Mouse (Mus musculus) cerebellum, adult 2 months (tissue): Measurements from ENCODE around the gene Ddx54. TPM values are rescaled to one million over a fixed set of nuclear protein-coding genes. Genes with fewer than 3 reads are reported as not detected.

Experiments
- DNase-seq, 2 experiments: peaks; one replicate each; pipeline ENCODE4 v3.0.0; 2021
- H3K27ac ChIP-seq: fragments of 200-500 bp; 2 replicates; pipeline ENCODE4 v1.5.1; 2012; ENCODE audit warnings: low read length, control low read depth, inconsistent platforms; ENCODE audit not compliant: insufficient read depth
- H3K27me3 ChIP-seq: fragments of 200-500 bp; 2 replicates; pipeline ENCODE4 v1.6.1; 2012; ENCODE audit warnings: inconsistent platforms, mild to moderate bottlenecking, low read length, moderate library complexity; ENCODE audit not compliant: control insufficient read depth, insufficient read depth
- H3K4me1 ChIP-seq: fragments of 200-500 bp; 2 replicates; pipeline ENCODE4 v1.6.1; 2011; ENCODE audit warnings: low read length; ENCODE audit not compliant: control insufficient read depth, insufficient read depth
- H3K4me3 ChIP-seq: fragments of 200-500 bp; replicated peaks from 2 replicates; pipeline ENCODE3; 2011; ENCODE audit warnings: mild to moderate bottlenecking, low read depth, low read length, control low read depth; ENCODE audit not compliant: insufficient read depth
- CTCF ChIP-seq: fragments of 200-500 bp; IDR thresholded peaks from 2 replicates; pipeline ENCODE4 v1.5.1; 2011; ENCODE audit warnings: low read depth, mild to moderate bottlenecking, control low read depth, low read length, moderate library complexity, borderline replicate concordance; ENCODE audit not compliant: insufficient read depth
- POLR2A ChIP-seq: fragments of 200-500 bp; IDR thresholded peaks from 2 replicates; pipeline ENCODE4 v1.6.1; 2011; ENCODE audit warnings: low read length, control low read depth, borderline replicate concordance; ENCODE audit not compliant: insufficient read depth
- WGBS: fragments of 180-500 bp; shearing (Covaris S2); methylation state at CpG from one replicate; pipeline ENCODE4 v1.1.7; 2018; 5-methylcytosine and 5-hydroxymethylcytosine counted together
- polyA plus RNA-seq: library from polyadenylated mRNA; depleted of rRNA; stranded (reverse); fragments of >200 nt; gene quantifications from 2 replicates; pipeline ENCODE4 v1.2.3, GENCODE M21; 2012

Ddx54 gene
- polyA plus RNA-seq, 1 experiment: 25.4 TPM

DNA sequence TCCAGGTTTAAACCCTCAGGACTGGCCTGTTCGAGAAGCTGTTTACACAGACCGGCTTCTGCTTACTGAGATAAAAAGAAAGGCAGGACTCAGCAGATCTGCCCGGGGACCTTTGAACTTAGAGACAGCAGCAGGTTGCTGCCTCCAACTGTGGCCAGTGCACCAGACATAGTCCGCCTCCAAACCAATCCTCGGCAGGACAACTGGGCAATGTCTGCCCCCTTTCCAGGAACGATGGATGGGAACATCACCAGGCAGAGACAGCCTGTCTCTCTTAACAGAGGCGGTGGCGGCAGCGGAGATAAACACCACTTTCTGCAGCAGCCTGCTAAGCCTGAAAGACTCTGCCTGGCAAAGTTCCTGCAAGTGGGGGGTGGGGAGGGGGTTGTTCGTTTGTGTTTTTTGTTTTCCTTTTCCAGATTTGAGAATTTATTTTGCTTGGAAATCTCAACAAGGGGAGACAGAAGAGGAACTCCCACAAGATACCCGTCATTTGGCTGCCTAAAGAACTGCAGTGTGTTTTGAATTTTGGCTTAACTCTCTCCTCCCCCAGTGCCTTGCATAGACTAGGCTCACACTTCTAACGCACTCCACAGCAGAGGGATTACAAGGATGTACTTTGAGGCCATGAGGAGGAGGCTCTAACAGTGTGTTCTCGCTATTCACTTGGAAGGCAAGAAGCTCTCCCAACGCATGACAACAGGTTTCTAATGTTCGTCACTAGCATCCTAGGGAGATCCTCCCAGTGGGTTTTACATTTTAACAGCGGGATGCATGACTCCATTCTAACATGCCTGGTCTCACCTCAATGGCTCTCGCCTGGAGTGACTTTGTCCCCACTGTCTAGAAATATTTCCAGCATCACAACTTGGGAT, 25.6 kb upstream of the Ddx54 start:
- peak overlapping the region; percentile 95 for H3K4me3 ChIP-seq
- WGBS: 14% methylated on average over 17 of the region's 17 CpGs
- no peak overlapping the region for H3K27ac ChIP-seq
- H3K27me3 ChIP-seq: no peaks in the 10 kb centered on the region
- peak in 1 of 2 experiments; percentile 37 for DNase-seq
- TF ChIP-seq CTCF: no peak
- H3K4me1 ChIP-seq: peaks cover 12% of the 10 kb centered on the region; the same call in 1 of the 2 replicates

DNA sequence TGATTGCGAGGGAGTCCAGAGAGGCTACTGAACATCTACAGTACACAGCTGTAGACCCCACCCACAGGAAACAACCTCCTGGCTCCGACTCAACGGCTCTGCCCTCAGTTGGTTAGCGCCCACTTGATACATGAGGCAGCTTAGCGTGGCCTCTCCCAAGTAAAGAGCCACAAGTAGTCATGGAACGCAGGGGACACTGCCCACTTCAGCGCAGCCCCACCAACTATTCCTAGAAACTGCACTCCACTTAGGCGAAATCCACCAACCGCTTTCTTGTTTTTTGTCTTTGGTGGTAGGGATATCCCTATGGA, 25.0 kb upstream of the Ddx54 start:
- WGBS: 15% methylated on average over 9 of the region's 9 CpGs
- TF ChIP-seq POLR2A (no peak), CTCF (no peak)
- Histone ChIP-seq H3K4me1 (peaks cover 12% of the 10 kb centered on the region; the same call in 1 of the 2 replicates), H3K27me3 (no peaks in the 10 kb centered on the region), H3K27ac (no peak overlapping the region), H3K4me3 (peak overlapping the region; percentile 95)
- DNase-seq: no peak

DNA sequence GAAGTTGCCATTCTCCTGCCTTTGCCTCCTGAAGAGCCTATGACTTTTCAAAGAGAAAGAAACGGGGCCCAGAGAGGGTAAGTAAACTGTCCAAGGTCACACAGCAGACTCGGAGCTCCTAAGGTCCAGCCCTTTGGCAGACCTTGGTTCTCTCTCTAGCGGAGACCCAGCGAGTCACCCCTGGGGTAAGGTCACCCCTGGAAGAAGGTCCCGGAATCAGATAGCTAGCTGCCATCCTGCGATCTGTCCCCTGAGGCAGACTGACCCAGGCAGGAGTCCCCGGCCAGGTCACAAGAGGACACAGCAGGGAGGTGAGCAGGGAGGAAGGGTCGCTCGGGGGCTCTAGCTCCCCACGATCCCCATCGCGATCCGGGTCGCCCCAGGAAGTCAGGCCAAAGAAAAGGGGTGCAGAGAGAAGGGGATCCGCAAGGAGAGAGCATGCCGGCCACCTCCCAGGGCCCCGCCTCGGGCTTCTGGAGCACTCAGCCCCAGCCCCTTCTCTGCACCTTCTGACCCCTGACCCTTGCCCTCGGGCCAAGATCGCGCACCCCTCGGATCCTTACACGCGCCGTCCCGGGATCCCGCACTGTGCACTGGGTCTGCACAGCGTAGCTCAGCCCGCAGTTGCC, 24.5 kb upstream of the Ddx54 start:
- H3K27me3 ChIP-seq: no peaks in the 10 kb centered on the region

DNA sequence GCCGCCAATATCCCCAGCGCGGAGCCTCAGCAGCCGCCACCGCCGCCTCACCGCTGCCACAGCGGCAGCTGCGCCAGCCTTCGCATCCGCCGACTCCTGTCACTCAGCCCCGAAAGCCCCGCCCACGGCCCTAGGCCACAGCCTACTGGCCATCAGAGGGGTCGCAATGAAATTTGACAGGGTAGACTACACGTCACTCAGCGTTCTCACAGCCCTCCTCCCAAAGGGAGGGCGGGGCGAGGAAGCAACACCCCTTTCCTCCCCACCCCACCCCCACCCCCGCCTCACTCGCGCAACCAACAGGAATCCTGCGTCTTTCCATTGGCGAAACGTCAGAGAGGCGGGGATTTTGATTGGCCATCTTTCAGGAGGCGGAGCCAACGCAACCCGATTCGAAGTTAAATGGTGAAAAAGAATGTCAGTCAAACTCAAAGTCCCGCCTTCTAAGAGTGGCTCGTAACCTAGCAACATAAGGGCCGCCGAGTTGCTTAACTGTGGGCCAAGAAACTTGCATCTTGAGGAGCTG, 23.9 kb upstream of the Ddx54 start, which contains the start of the genes Tpcn1 and Iqcd:
Gene Tpcn1, minus strand, starts transcription at position 105 of the 526 bp plus-strand sequence.
Gene Iqcd, plus strand, starts transcription at position 448 of the 526 bp plus-strand sequence.
- Histone ChIP-seq H3K4me1 (peaks cover 12% of the 10 kb centered on the region; the same call in 1 of the 2 replicates), H3K27ac (peak within 1 kb of the TSS; percentile 79), H3K4me3 (peak within 1 kb of the TSS; percentile 95), H3K27me3 (no peaks in the 10 kb centered on the region)
- WGBS: 1% methylated on average over 35 of the region's 35 CpGs
- TF ChIP-seq POLR2A (peak; percentile 91; the same call in 1 of the 2 replicates), CTCF (no peak)
- DNase-seq: peak; percentile 99

More for the DNA sequence above, 24.5 kb upstream of the Ddx54 start:
- DNase-seq: no peak
- peak overlapping the region; percentile 79 for H3K27ac ChIP-seq
- H3K4me3 ChIP-seq: peak overlapping the region; percentile 95
- TF ChIP-seq POLR2A (no peak), CTCF (no peak)
- peaks cover 12% of the 10 kb centered on the region; the same call in 1 of the 2 replicates for H3K4me1 ChIP-seq
- 1% methylated on average over 29 of the region's 29 CpGs for WGBS

DNA sequence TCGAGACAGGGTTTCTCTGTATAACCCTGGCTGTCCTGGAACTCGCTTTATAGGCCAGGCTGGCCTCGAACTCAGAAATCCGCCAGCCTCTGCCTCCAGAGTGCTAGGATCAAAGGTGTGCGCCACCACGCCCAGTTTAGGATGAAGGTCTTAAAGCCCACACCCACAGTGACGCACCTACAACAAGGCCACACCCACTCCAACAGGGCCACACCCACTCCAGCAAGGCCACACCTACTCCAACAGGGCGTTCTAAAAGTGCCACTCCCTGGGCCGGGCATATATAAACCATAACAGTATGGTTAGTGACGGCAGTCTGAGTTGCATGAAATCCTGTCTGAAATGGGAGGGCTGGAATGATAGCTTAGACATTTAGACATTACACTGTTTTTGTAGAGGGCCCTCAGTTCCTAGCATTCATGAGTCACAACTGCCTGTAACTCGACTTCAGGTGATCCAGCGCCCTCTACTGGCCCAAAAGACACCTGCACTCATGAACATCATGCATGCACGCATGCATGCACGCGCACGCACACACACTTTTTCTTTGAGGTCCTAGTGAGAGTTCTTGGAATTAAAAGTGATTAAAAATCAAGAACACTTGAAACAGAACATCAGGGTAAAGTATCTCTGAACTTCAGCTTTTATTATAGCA, 22.1 kb upstream of the Ddx54 start:
- 77% methylated on average over 16 of the region's 16 CpGs for WGBS
- peaks cover 7% of the 10 kb centered on the region; the same call in 1 of the 2 replicates for H3K4me1 ChIP-seq
- no peak for TF ChIP-seq POLR2A
- TF ChIP-seq CTCF: peak; percentile 43; the same call in 1 of the 2 replicates
- no peak overlapping the region for H3K27ac ChIP-seq
- no peak overlapping the region for H3K4me3 ChIP-seq
- H3K27me3 ChIP-seq: no peaks in the 10 kb centered on the region
- DNase-seq: no peak

DNA sequence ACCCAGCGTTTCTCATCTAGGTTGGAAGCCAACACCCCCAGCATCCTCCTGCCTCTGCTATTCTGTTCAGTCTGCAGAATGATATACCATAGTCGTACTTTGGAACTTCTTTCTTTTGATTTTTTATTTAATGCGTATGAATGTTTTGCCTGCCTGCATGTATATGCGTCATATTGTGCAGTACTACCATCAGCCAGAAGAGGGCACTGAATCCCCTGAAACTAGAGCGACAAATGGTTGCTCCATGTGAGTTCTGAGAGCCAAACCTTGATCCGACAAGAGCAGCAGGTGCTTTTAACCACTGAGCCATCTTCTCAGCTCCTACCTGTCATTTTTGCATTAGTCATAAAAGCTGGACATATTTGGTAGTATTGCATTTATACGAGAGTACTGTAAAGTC, 20.4 kb upstream of the Ddx54 start:
- DNase-seq: no peak
- H3K27ac ChIP-seq: no peak overlapping the region

DNA sequence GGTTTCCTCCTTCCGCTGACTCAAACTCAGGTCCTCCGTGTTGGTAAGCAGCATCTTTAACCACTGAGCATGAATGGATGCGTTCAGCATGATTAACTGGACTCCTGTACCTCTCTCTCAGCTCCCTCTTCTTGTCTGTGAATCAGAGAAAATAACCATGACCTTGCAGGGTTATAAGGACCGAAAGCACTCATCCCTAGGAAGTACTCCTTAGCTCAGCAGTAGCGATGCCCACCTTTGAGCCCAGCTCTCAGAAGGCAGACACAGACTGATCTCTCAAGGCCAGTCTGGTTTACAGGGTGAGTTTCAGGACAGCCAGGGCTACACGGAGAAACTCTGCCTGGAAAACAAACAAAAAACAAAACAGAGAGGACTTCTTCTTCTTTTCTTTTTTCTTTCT, 18.1 kb upstream of the Ddx54 start:
- no peak for DNase-seq
- H3K4me1 ChIP-seq: no peaks in the 10 kb centered on the region
- H3K4me3 ChIP-seq: no peak overlapping the region
- WGBS: 87% methylated on average over 6 of the region's 6 CpGs
- no peaks in the 10 kb centered on the region for H3K27me3 ChIP-seq
- TF ChIP-seq POLR2A: no peak
- TF ChIP-seq CTCF: no peak
- H3K27ac ChIP-seq: no peak overlapping the region

More for the DNA sequence above, 20.4 kb upstream of the Ddx54 start:
- WGBS: 62% methylated on average over 7 of the region's 7 CpGs
- H3K4me1 ChIP-seq: peaks cover 3% of the 10 kb centered on the region; the same call in 1 of the 2 replicates
- TF ChIP-seq POLR2A (no peak), CTCF (peak; percentile 16; the same call in 1 of the 2 replicates)
- H3K4me3 ChIP-seq: no peak overlapping the region
- H3K27me3 ChIP-seq: no peaks in the 10 kb centered on the region
